Mouse (Mus musculus) heart, postnatal 0 days (tissue): ENCODE measurements around the gene Fam120c.

Experiments used
- CTCF ChIP-seq: IDR thresholded peaks from 2 replicates; pipeline ENCODE4 v1.5.1; 2016; ENCODE audit warnings: antibody characterized with exemption, control low read depth, low read depth
- EP300 ChIP-seq: IDR thresholded peaks from 2 replicates; pipeline ENCODE4 v1.6.1; 2016; ENCODE audit warnings: antibody characterized with exemption, low read depth

DNA sequence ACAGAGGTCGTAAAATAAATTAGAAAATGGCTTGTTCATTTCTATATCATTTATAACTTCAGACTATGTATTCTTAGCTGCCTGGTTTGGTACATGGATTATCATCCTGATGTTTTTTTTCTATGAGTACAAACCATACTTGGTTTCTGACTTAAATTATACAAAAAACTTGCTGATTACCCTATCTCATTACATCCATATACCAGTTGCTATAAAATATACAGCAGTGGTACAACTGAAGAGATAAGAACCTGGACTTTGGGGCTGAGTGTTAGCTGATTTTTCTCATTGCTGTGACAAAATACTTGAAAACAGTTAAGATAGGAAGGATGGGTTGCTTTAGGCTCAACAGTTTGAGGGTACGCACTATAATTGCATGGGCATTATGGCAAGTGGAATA lies 169.7 kb downstream of the Fam120c start:
- TF ChIP-seq CTCF = no peak
- no peak for TF ChIP-seq EP300
